Mouse (Mus musculus): ENCODE results near the gene Srsf10. TPM values are rescaled to one million over a fixed set of nuclear protein-coding genes. Genes with fewer than 3 reads are reported as not detected.

The Srsf10 gene
- polyA plus RNA-seq, 1 experiment from 2014 or later, result 190 TPM

DNA sequence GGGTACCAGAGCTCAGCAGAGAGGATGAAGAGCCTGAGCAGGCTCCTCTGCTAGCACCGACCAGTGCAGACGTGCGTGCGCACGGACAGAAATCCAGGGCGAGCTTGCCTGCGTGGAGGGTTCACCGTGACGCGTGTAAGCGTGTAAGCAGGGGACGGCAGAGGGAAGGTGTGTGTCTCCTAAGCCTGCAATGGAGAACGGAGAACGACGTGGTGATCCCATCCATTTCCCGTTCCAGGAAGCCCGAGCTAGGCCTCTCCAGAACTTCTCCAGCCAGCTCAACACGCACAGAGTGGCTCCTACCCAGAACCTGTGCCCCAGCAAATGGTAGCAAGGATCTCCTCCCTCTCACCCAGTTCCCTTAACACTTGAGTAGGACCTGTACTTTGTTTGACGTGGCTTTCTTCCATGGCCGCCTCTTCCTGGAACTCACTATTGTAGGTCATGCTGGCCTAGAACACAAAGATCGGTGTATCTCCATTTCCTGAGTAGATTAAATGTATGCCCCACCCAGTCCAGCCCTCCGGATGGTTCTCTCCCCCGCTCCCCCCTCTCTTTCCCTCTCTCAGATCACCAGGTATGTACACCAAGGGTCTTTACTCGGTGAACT, 33.0 kb downstream of the Srsf10 start:
- no peaks in the 10 kb centered on the region for H3K27me3 ChIP-seq (ENCODE audit: control insufficient read depth, insufficient read depth, low read depth, low read length)
- H3K4me2 ChIP-seq (ENCODE audit: low read length), result no peak overlapping the region
- no peaks in the 10 kb centered on the region for H3K36me3 ChIP-seq (ENCODE audit: control insufficient read depth, insufficient read depth, low read length)
- no peak overlapping the region for H3K27ac ChIP-seq (ENCODE audit: low read length)
- no peaks in the 10 kb centered on the region for H3K9me3 ChIP-seq (replicated peaks; ENCODE audit: control insufficient read depth, low read length, poor library complexity, severe bottlenecking)
- ATAC-seq, result no peak
- no peaks in the 10 kb centered on the region for H3K4me1 ChIP-seq (ENCODE audit: control insufficient read depth, insufficient read depth, low read length)
- no peak overlapping the region for H3K4me3 ChIP-seq (ENCODE audit: low read depth, low read length)
- H3K9ac ChIP-seq (ENCODE audit: low read depth, low read length), result no peak overlapping the region
- WGBS, result 93% methylated on average over 24 of the region's 24 CpGs

- WGBS, result 80% methylated on average over 7 of the region's 7 CpGs
- Histone ChIP-seq H3K4me3 (ENCODE audit: low read depth, low read length) (no peak overlapping the region), H3K27me3 (ENCODE audit: control insufficient read depth, insufficient read depth, low read depth, low read length) (no peaks in the 10 kb centered on the region), H3K4me2 (ENCODE audit: low read length) (no peak overlapping the region), H3K9me3 (replicated peaks; ENCODE audit: control insufficient read depth, low read length, poor library complexity, severe bottlenecking) (no peaks in the 10 kb centered on the region), H3K36me3 (ENCODE audit: control insufficient read depth, insufficient read depth, low read length) (no peaks in the 10 kb centered on the region), H3K4me1 (ENCODE audit: control insufficient read depth, insufficient read depth, low read length) (no peaks in the 10 kb centered on the region), H3K27ac (ENCODE audit: low read length) (no peak overlapping the region), H3K9ac (ENCODE audit: low read depth, low read length) (no peak overlapping the region)
- ATAC-seq, result no peak
Observed at GRCm38 (mm10) chr4:135889146-135889883, 33.8 kb downstream of the Srsf10 start.

DNA sequence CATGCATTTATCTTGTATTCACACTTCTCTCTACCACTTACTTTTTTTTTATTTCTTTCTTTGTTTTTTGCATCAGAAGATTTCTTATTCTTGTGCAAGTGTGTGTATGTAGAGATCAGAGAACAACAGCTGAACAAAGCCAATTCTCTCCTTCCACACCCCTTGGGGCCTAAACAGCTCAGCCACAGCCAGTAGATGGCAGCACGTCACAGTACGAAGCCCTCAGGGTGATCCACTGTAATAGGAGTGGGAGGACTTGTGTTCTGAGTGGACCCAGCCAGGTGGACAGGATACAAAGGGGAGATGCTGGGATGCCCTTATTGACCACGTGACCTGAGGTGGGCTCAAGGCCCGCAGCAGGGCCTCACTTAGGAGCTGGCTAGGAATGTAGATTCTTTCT, 34.3 kb downstream of the Srsf10 start:
- 8% methylated on average over 4 of the region's 4 CpGs for WGBS
- ATAC-seq, result no peak
- Histone ChIP-seq H3K36me3 (ENCODE audit: control insufficient read depth, insufficient read depth, low read length) (no peaks in the 10 kb centered on the region), H3K27me3 (ENCODE audit: control insufficient read depth, insufficient read depth, low read depth, low read length) (no peaks in the 10 kb centered on the region), H3K4me1 (ENCODE audit: control insufficient read depth, insufficient read depth, low read length) (no peaks in the 10 kb centered on the region), H3K9ac (ENCODE audit: low read depth, low read length) (no peak overlapping the region), H3K4me2 (ENCODE audit: low read length) (no peak overlapping the region), H3K9me3 (replicated peaks; ENCODE audit: control insufficient read depth, low read length, poor library complexity, severe bottlenecking) (no peaks in the 10 kb centered on the region), H3K27ac (ENCODE audit: low read length) (no peak overlapping the region), H3K4me3 (ENCODE audit: low read depth, low read length) (no peak overlapping the region)

GRCm38 (mm10) chr4:135891539-135891938, 36.0 kb downstream of the Srsf10 start:
- H3K27me3 ChIP-seq (ENCODE audit: control insufficient read depth, insufficient read depth, low read depth, low read length), result no peaks in the 10 kb centered on the region

DNA sequence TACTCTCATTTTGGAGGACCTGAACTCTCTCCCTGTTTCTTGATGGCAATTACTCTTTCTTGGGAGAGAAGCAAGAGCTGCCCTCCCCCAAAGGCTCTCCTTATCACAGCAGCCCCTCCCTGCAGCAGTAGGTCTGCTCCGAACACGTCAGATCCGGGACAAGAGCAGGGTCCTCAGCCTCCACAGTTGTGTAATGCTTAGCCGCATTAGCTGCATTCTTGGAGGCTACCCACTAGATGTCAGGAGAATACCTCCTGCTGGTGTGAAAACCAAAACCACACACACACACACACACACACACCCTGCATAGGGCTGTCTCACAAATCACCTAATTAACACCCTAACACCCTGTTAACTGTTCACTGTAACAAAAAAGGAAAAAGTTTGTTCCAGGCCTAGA, 37.3 kb downstream of the Srsf10 start:
- H3K27me3 ChIP-seq (ENCODE audit: control insufficient read depth, insufficient read depth, low read depth, low read length), result no peaks in the 10 kb centered on the region
- H3K9me3 ChIP-seq (replicated peaks; ENCODE audit: control insufficient read depth, low read length, poor library complexity, severe bottlenecking), result no peaks in the 10 kb centered on the region
- no peak overlapping the region for H3K4me2 ChIP-seq (ENCODE audit: low read length)
- ATAC-seq, result no peak
- H3K36me3 ChIP-seq (ENCODE audit: control insufficient read depth, insufficient read depth, low read length), result no peaks in the 10 kb centered on the region
- no peak overlapping the region for H3K27ac ChIP-seq (ENCODE audit: low read length)
- H3K4me3 ChIP-seq (ENCODE audit: low read depth, low read length), result no peak overlapping the region
- WGBS, result 71% methylated on average over 4 of the region's 4 CpGs
- H3K9ac ChIP-seq (ENCODE audit: low read depth, low read length), result no peak overlapping the region
- H3K4me1 ChIP-seq (ENCODE audit: control insufficient read depth, insufficient read depth, low read length), result no peaks in the 10 kb centered on the region

More at GRCm38 (mm10) chr4:135891539-135891938, 36.0 kb downstream of the Srsf10 start:
- H3K4me3 ChIP-seq (ENCODE audit: low read depth, low read length), result no peak overlapping the region
- H3K9me3 ChIP-seq (replicated peaks; ENCODE audit: control insufficient read depth, low read length, poor library complexity, severe bottlenecking), result no peaks in the 10 kb centered on the region
- H3K27ac ChIP-seq (ENCODE audit: low read length), result no peak overlapping the region
- no peak overlapping the region for H3K9ac ChIP-seq (ENCODE audit: low read depth, low read length)
- ATAC-seq, result no peak
- no peaks in the 10 kb centered on the region for H3K36me3 ChIP-seq (ENCODE audit: control insufficient read depth, insufficient read depth, low read length)
- no peaks in the 10 kb centered on the region for H3K4me1 ChIP-seq (ENCODE audit: control insufficient read depth, insufficient read depth, low read length)
- 85% methylated on average over 2 of the region's 2 CpGs for WGBS
- H3K4me2 ChIP-seq (ENCODE audit: low read length), result no peak overlapping the region

GRCm38 (mm10) chr4:135895071-135895571, 39.6 kb downstream of the Srsf10 start, which contains the start of gene Cnr2:
Gene Cnr2, plus strand, starts transcription at chr4:135895394.
- Histone ChIP-seq H3K9ac (ENCODE audit: low read depth, low read length) (no peak within 1 kb of the TSS), H3K4me2 (ENCODE audit: low read length) (no peak within 1 kb of the TSS), H3K4me3 (ENCODE audit: low read depth, low read length) (no peak within 1 kb of the TSS), H3K9me3 (replicated peaks; ENCODE audit: control insufficient read depth, low read length, poor library complexity, severe bottlenecking) (no peaks in the 10 kb centered on the region), H3K27ac (ENCODE audit: low read length) (no peak within 1 kb of the TSS), H3K36me3 (ENCODE audit: control insufficient read depth, insufficient read depth, low read length) (no peaks in the 10 kb centered on the region), H3K4me1 (ENCODE audit: control insufficient read depth, insufficient read depth, low read length) (no peaks in the 10 kb centered on the region), H3K27me3 (ENCODE audit: control insufficient read depth, insufficient read depth, low read depth, low read length) (no peaks in the 10 kb centered on the region)
- 60% methylated on average over 8 of the region's 8 CpGs for WGBS
- ATAC-seq, result no peak

DNA sequence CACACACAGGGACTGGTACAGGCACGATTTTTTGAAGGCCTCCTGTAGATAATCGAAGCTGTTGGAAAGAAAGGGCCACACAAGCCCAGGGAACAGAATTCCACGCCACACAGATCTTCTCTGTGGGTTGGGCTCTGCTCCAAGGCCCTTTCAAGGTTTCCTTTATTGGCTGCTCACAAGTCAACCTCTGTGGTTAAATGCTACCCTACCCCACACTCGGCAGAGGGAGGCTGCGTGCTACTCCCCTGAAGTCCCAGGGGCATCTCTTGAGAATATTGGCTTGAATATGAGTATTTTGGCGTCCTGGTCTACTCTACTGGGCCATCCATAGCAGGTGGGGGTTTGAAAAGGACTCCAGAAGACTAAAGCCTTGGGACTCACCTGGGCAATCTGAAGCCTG, 40.6 kb downstream of the Srsf10 start:
- no peaks in the 10 kb centered on the region for H3K9me3 ChIP-seq (replicated peaks; ENCODE audit: control insufficient read depth, low read length, poor library complexity, severe bottlenecking)
- no peak overlapping the region for H3K4me3 ChIP-seq (ENCODE audit: low read depth, low read length)
- H3K27ac ChIP-seq (ENCODE audit: low read length), result no peak overlapping the region
- no peaks in the 10 kb centered on the region for H3K4me1 ChIP-seq (ENCODE audit: control insufficient read depth, insufficient read depth, low read length)
- H3K9ac ChIP-seq (ENCODE audit: low read depth, low read length), result no peak overlapping the region
- 74% methylated on average over 6 of the region's 6 CpGs for WGBS
- no peaks in the 10 kb centered on the region for H3K27me3 ChIP-seq (ENCODE audit: control insufficient read depth, insufficient read depth, low read depth, low read length)
- H3K4me2 ChIP-seq (ENCODE audit: low read length), result no peak overlapping the region
- no peaks in the 10 kb centered on the region for H3K36me3 ChIP-seq (ENCODE audit: control insufficient read depth, insufficient read depth, low read length)
- ATAC-seq, result no peak

GRCm38 (mm10) chr4:135898380-135899049, 43.0 kb downstream of the Srsf10 start:
- Histone ChIP-seq H3K4me2 (ENCODE audit: low read length) (no peak overlapping the region), H3K27me3 (ENCODE audit: control insufficient read depth, insufficient read depth, low read depth, low read length) (no peaks in the 10 kb centered on the region), H3K36me3 (ENCODE audit: control insufficient read depth, insufficient read depth, low read length) (no peaks in the 10 kb centered on the region), H3K27ac (ENCODE audit: low read length) (no peak overlapping the region), H3K9me3 (replicated peaks; ENCODE audit: control insufficient read depth, low read length, poor library complexity, severe bottlenecking) (no peaks in the 10 kb centered on the region), H3K4me3 (ENCODE audit: low read depth, low read length) (no peak overlapping the region), H3K9ac (ENCODE audit: low read depth, low read length) (no peak overlapping the region), H3K4me1 (ENCODE audit: control insufficient read depth, insufficient read depth, low read length) (no peaks in the 10 kb centered on the region)
- 78% methylated on average over 8 of the region's 9 CpGs for WGBS
- ATAC-seq, result no peak

DNA sequence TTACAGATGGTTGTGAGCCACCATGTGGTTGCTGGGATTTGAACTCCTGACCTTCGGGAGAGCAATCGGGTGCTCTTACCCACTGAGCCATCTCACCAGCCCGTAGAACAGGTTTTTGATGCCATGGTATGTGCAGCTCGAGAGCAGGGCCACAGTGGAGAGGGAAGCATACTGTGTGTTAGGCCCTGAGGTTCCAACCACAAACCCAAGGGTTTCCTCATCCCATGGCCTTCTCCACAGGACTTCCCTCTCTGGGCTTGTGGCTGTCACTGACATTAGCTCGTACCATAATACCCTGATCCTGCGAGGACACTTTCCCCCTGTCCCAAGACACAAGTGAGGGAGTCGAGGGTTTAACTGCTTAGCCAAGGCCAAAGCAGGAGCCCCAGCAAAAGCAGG, 43.5 kb downstream of the Srsf10 start:
- no peaks in the 10 kb centered on the region for H3K27me3 ChIP-seq (ENCODE audit: control insufficient read depth, insufficient read depth, low read depth, low read length)
- WGBS, result 92% methylated on average over 7 of the region's 7 CpGs
- ATAC-seq, result no peak
- no peak overlapping the region for H3K4me2 ChIP-seq (ENCODE audit: low read length)
- H3K36me3 ChIP-seq (ENCODE audit: control insufficient read depth, insufficient read depth, low read length), result no peaks in the 10 kb centered on the region
- no peaks in the 10 kb centered on the region for H3K9me3 ChIP-seq (replicated peaks; ENCODE audit: control insufficient read depth, low read length, poor library complexity, severe bottlenecking)
- no peak overlapping the region for H3K27ac ChIP-seq (ENCODE audit: low read length)
- H3K9ac ChIP-seq (ENCODE audit: low read depth, low read length), result no peak overlapping the region
- no peaks in the 10 kb centered on the region for H3K4me1 ChIP-seq (ENCODE audit: control insufficient read depth, insufficient read depth, low read length)
- no peak overlapping the region for H3K4me3 ChIP-seq (ENCODE audit: low read depth, low read length)

All from midbrain, embryonic 16.5 days (tissue).